Mouse (Mus musculus): ENCODE results near the gene Tssk6.

Gene Tssk6

GRCm38 (mm10) chr8:69902163-69903062 lies at the start of gene Tssk6, which contains the start of the genes Ndufa13 and Yjefn3:
Gene Tssk6 (plus strand): TSS chr8:69902184.
Gene Ndufa13 (minus strand): TSS chr8:69902558.
Gene Yjefn3 (minus strand): TSS chr8:69902712.
- in situ Hi-C loops (cut with MboI, MseI): no loop called here

GRCm38 (mm10) chr8:69853869-69854268 lies 48.1 kb upstream of the Tssk6 start:
- in situ Hi-C loops (cut with MboI, MseI): no loop called here

- in situ Hi-C loops (cut with MboI, MseI): loop anchor here in 1 of 2 experiments (10.0 kb wide), 1 partner anchor 1244 kb away; no protein-coding TSS in a partner anchor
Observed at GRCm38 (mm10) chr8:69860807-69861206, 41.2 kb upstream of the Tssk6 start.

- in situ Hi-C loops (cut with MboI, MseI): loop anchor here in 1 of 2 experiments (10.0 kb wide), 1 partner anchor 1244 kb away; no protein-coding TSS in a partner anchor
Observed at GRCm38 (mm10) chr8:69861251-69861650, 40.7 kb upstream of the Tssk6 start.

- in situ Hi-C loops (cut with MboI, MseI): loop anchor here in 1 of 2 experiments (10.0 kb wide), 1 partner anchor 1241 kb away; no protein-coding TSS in a partner anchor
Observed at GRCm38 (mm10) chr8:69863387-69864020, 38.5 kb upstream of the Tssk6 start.

GRCm38 (mm10) chr8:69864180-69864579 lies 37.8 kb upstream of the Tssk6 start:
- in situ Hi-C loops (cut with MboI, MseI): loop anchor here in 1 of 2 experiments (10.0 kb wide), 1 partner anchor 1241 kb away; no protein-coding TSS in a partner anchor

GRCm38 (mm10) chr8:69867696-69868326 lies 34.2 kb upstream of the Tssk6 start:
- in situ Hi-C loops (cut with MboI, MseI): loop anchor here in 1 of 2 experiments (10.0 kb wide), 1 partner anchor 1237 kb away; no protein-coding TSS in a partner anchor

GRCm38 (mm10) chr8:69870003-69870765 lies 31.8 kb upstream of the Tssk6 start:
- in situ Hi-C loops (cut with MboI, MseI): no loop called here

- in situ Hi-C loops (cut with MboI, MseI): no loop called here
Observed at GRCm38 (mm10) chr8:69870907-69871306, 31.1 kb upstream of the Tssk6 start.

- in situ Hi-C loops (cut with MboI, MseI): no loop called here
Observed at GRCm38 (mm10) chr8:69874155-69874554, 27.8 kb upstream of the Tssk6 start.

- in situ Hi-C loops (cut with MboI, MseI): no loop called here
Observed at GRCm38 (mm10) chr8:69874654-69875053, 27.3 kb upstream of the Tssk6 start.

GRCm38 (mm10) chr8:69876097-69876496 lies 25.9 kb upstream of the Tssk6 start:
- in situ Hi-C loops (cut with MboI, MseI): no loop called here

GRCm38 (mm10) chr8:69876967-69877366 lies 25.0 kb upstream of the Tssk6 start:
- in situ Hi-C loops (cut with MboI, MseI): no loop called here

GRCm38 (mm10) chr8:69877396-69877795 lies 24.6 kb upstream of the Tssk6 start:
- in situ Hi-C loops (cut with MboI, MseI): no loop called here

- in situ Hi-C loops (cut with MboI, MseI): no loop called here
Observed at GRCm38 (mm10) chr8:69877992-69878391, 24.0 kb upstream of the Tssk6 start.

- in situ Hi-C loops (cut with MboI, MseI): no loop called here
Observed at GRCm38 (mm10) chr8:69879678-69880077, 22.3 kb upstream of the Tssk6 start.

GRCm38 (mm10) chr8:69880841-69881240 lies 21.1 kb upstream of the Tssk6 start:
- in situ Hi-C loops (cut with MboI, MseI): no loop called here

GRCm38 (mm10) chr8:69881261-69881865 lies 20.6 kb upstream of the Tssk6 start:
- in situ Hi-C loops (cut with MboI, MseI): no loop called here

GRCm38 (mm10) chr8:69882021-69882756 lies 19.8 kb upstream of the Tssk6 start:
- in situ Hi-C loops (cut with MboI, MseI): no loop called here

Measured in T-helper 17 cell (primary cell).